Mouse (Mus musculus): ENCODE results near the gene Zscan4f. TPM values are rescaled to one million over a fixed set of nuclear protein-coding genes. Genes with fewer than 3 reads are reported as not detected.
"Not testable (repeated sequence)": the region's sequence is repeated elsewhere in the genome, so short reads cannot be mapped to it uniquely, and the experiment has no call there.

The Zscan4f gene
- not detected in 2 replicates for polyA plus RNA-seq (2014; fragmentation: Nextera tagmentation; extraction: Ambion mirVana)

DNA sequence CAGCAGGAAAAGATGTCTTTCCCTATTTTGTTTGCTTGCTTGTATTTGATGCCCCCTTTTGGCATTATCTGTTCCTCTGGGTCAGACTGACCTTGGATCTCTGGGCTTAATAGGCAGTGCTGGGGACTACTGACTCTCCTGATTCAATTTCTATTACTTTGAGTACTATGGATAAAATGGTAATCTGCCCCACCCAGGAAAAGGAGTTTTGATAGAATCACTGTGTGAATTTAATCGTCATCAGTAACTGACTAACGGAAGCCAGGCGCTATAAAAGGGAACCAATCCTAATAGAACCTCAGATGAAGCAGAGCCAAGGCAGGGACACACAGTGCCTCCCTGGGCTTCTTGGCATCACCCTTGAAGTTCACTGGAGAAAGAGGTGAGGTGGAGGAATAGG lies at the start of gene Zscan4f:
Zscan4f (plus strand) TSS at position 301 of the 400 bp plus-strand sequence.
- not testable (repeated sequence) for H3K9ac ChIP-seq (ENCODE audit: low read depth, low read length); H3K27me3 ChIP-seq (ENCODE audit: control insufficient read depth, insufficient read depth, low read length); H3K4me1 ChIP-seq (ENCODE audit: control insufficient read depth, insufficient read depth, low read length); H3K27ac ChIP-seq (ENCODE audit: low read depth, low read length); H3K36me3 ChIP-seq (ENCODE audit: control insufficient read depth, insufficient read depth, low read length); H3K4me3 ChIP-seq (ENCODE audit: low read depth, low read length); H3K9me3 ChIP-seq (replicated peaks; ENCODE audit: control insufficient read depth, low read length); ATAC-seq (replicated peaks; ENCODE audit: insufficient number of reproducible peaks, low FRiP score, low TSS enrichment); H3K4me2 ChIP-seq
- WGBS (ENCODE audit: insufficient replicate concordance), result 87% methylated on average over 3 of the region's 3 CpGs

DNA sequence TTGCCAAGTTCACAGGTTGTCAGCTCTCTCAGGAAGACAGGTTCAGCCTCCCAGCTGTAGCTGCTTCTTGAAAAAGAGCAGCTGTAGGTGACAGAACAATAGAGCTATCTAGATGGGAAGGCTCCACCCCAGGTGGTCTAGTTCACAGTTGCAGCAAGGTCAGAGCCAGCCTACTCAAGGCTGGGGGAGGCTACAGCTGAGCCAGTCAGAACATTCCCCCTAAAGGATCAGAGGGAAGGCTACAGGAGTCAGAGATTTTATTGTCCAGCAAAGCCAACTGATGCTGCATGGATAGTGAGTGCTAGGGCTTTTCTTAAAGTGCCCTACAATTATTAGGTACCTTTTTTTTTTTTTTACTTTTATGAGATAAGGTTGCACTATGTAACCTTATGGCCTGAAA lies 13.1 kb upstream of the Zscan4f start:
- not testable (repeated sequence) for H3K27me3 ChIP-seq (ENCODE audit: control insufficient read depth, insufficient read depth, low read length); H3K4me3 ChIP-seq (ENCODE audit: low read depth, low read length); H3K9me3 ChIP-seq (replicated peaks; ENCODE audit: control insufficient read depth, low read length); H3K36me3 ChIP-seq (ENCODE audit: control insufficient read depth, insufficient read depth, low read length); ATAC-seq (replicated peaks; ENCODE audit: insufficient number of reproducible peaks, low FRiP score, low TSS enrichment); H3K4me1 ChIP-seq (ENCODE audit: control insufficient read depth, insufficient read depth, low read length); H3K27ac ChIP-seq (ENCODE audit: low read depth, low read length); H3K9ac ChIP-seq (ENCODE audit: low read depth, low read length); H3K4me2 ChIP-seq

Small RNA genes lying within 50 kb of the gene (microRNA-seq; reads per million reads assigned to microRNA genes)
- not detected for gene Gm23087 (ENCODE audit: borderline number of aligned reads)

Other genes starting within 250 kb of the Zscan4f start
- gene Zscan4d, start 231.8 kb upstream of the Zscan4f start, polyA plus RNA-seq (2014; fragmentation: Nextera tagmentation; extraction: Ambion mirVana), result not detected in 2 replicates
- gene Zscan4e, start 87.2 kb upstream of the Zscan4f start, polyA plus RNA-seq (2014; fragmentation: Nextera tagmentation; extraction: Ambion mirVana), result not detected in 2 replicates
- gene Zscan4-ps2, start 116.4 kb downstream of the Zscan4f start, polyA plus RNA-seq (2014; fragmentation: Nextera tagmentation; extraction: Ambion mirVana), result not detected in 2 replicates
- not detected in 2 replicates for gene Zscan4-ps3, start 211.4 kb downstream of the Zscan4f start, polyA plus RNA-seq (2014; fragmentation: Nextera tagmentation; extraction: Ambion mirVana)